Comparison of ENCODE assay signal across 8 mouse cellular contexts in the genomic region with DNA sequence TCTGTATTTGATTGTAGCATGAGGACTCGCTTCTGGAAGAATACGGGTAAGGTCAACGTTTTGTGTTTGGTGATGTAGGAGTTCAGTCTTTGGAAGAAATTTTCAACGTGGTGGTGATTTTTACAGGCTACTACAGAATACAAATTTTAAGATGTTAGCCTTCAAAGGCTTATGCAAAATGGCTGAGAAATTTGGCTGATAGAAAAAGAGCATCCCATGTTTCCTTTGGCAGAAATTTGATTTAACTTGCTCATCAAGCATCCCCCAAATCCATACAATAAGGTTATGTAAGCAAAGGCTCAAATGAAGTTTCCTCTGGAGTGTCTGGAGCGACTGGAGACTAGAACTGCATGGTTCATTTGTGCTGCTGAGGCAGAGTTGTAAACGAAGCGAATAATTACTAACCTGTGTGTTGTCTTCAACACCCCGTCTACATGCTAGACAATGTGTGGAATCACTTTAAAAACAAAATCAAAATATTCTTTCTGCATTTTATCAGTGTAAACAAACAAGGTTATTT. TPM values are rescaled to one million over a fixed set of nuclear protein-coding genes. Genes with fewer than 3 reads are reported as not detected.
A peak's percentile ranks its signal among the peaks of the same experiment; 100 is the strongest.
DNase-seq lines count a peak whose midpoint lies in the region; ATAC-seq lines count a peak whose summit lies in the region.

No protein-coding gene starts in this region.

- peaks cover 26% of the 10 kb centered on the region for H3K4me1 ChIP-seq in heart, embryonic 13.5 days
- H3K4me1 ChIP-seq in hindbrain, embryonic 12.5 days: peaks cover 16% of the 10 kb centered on the region
- peaks cover 16% of the 10 kb centered on the region; the same call in 1 of the 2 replicates for H3K4me1 ChIP-seq in midbrain, embryonic 14.5 days (ENCODE audit: control insufficient read depth, insufficient read depth, low read length)

- 0 out of 2 replicates have a peak, but pooled peaks cover under 1% of the 10 kb centered on the region for H3K36me3 ChIP-seq in heart, embryonic 13.5 days
- no peaks in the 10 kb centered on the region for H3K36me3 ChIP-seq in hindbrain, embryonic 12.5 days
- no peaks in the 10 kb centered on the region for H3K36me3 ChIP-seq in midbrain, embryonic 14.5 days (ENCODE audit: control insufficient read depth, insufficient read depth, low read length)

- DNase-seq in heart, postnatal 36 days: no peak
- peak; percentile 27 for DNase-seq in Muller cell, postnatal 12 days (ENCODE audit: inconsistent ontology term)
- peak; percentile 20 for DNase-seq in midbrain, embryonic 14.5 days
- no peak for DNase-seq in adipocyte (ENCODE audit: low spot score)
- no peak for DNase-seq in left cerebral cortex, postnatal 36 days (ENCODE audit: low spot score in 2 of 2)
- no peak for DNase-seq in left cerebral cortex, adult 9 months (ENCODE audit: low spot score in 2 of 2)

- peak overlapping the region; percentile 93 for H3K4me3 ChIP-seq in heart, embryonic 13.5 days
- peak overlapping the region; percentile 86 for H3K4me3 ChIP-seq in hindbrain, embryonic 12.5 days
- peak overlapping the region; percentile 78 for H3K4me3 ChIP-seq in midbrain, embryonic 14.5 days (replicated peaks; ENCODE audit: low read depth, low read length)

- no peak for ATAC-seq in heart, embryonic 13.5 days (ENCODE audit: extremely low read depth, insufficient number of reproducible peaks, low FRiP score, low TSS enrichment)
- ATAC-seq in hindbrain, embryonic 12.5 days (ENCODE audit: low FRiP score): no peak
- no peak for ATAC-seq in midbrain, embryonic 14.5 days (ENCODE audit: low FRiP score, low TSS enrichment)

- no peaks in the 10 kb centered on the region for H3K9me3 ChIP-seq in heart, embryonic 13.5 days
- no peaks in the 10 kb centered on the region for H3K9me3 ChIP-seq in hindbrain, embryonic 12.5 days (replicated peaks)
- H3K9me3 ChIP-seq in midbrain, embryonic 14.5 days (ENCODE audit: control insufficient read depth, low read length): no peaks in the 10 kb centered on the region

- H3K27me3 ChIP-seq in heart, embryonic 13.5 days (replicated peaks): no peaks in the 10 kb centered on the region
- H3K27me3 ChIP-seq in hindbrain, embryonic 12.5 days: no peaks in the 10 kb centered on the region
- no peaks in the 10 kb centered on the region for H3K27me3 ChIP-seq in midbrain, embryonic 14.5 days (ENCODE audit: control insufficient read depth, insufficient read depth, low read length)

- intact Hi-C loops in heart, postnatal 36 days (cut with DNase I): loop anchor here (2.0 to 10.0 kb wide), 3 partner anchors 17 to 1995 kb away; partner anchors contain the start of gene Plod2
- intact Hi-C loops in left cerebral cortex, postnatal 36 days (cut with DNase I): loop anchor here (5.0 to 10.0 kb wide), 5 partner anchors 68 to 1917 kb away; no protein-coding TSS in a partner anchor

- 45% methylated on average over 8 of the region's 8 CpGs for WGBS in heart, embryonic 13.5 days
- WGBS in hindbrain, embryonic 12.5 days: 26% methylated on average over 8 of the region's 8 CpGs
- 33% methylated on average over 8 of the region's 8 CpGs for WGBS in midbrain, embryonic 14.5 days

- H3K4me2 ChIP-seq in heart, embryonic 13.5 days: peak overlapping the region; percentile 82
- H3K4me2 ChIP-seq in hindbrain, embryonic 12.5 days (replicated peaks): peak overlapping the region; percentile 85
- H3K4me2 ChIP-seq in midbrain, embryonic 14.5 days (ENCODE audit: low read length): peak overlapping the region; percentile 86

- peak overlapping the region; percentile 97 for H3K9ac ChIP-seq in heart, embryonic 13.5 days
- no peak overlapping the region for H3K9ac ChIP-seq in hindbrain, embryonic 12.5 days
- H3K9ac ChIP-seq in midbrain, embryonic 14.5 days (replicated peaks; ENCODE audit: low read length): no peak overlapping the region; the same call in 1 of the 2 replicates

- peak overlapping the region; percentile 98 for H3K27ac ChIP-seq in heart, embryonic 13.5 days (replicated peaks)
- no peak overlapping the region for H3K27ac ChIP-seq in hindbrain, embryonic 12.5 days
- H3K27ac ChIP-seq in midbrain, embryonic 14.5 days (replicated peaks; ENCODE audit: low read depth, low read length): no peak overlapping the region

RNA-seq across cellular contexts. Expression of gene 1190002N15Rik, which starts 1.5 kb away (rescaled TPM):
- 9.3 and 12.7 TPM in 2 replicates for polyA plus RNA-seq in heart, embryonic 13.5 days (2015; fragmentation: Nextera tagmentation; extraction: Ambion mirVana)
- total RNA-seq in heart, postnatal 36 days (2021): 10 to 100 TPM; 30.7 to 30.9 TPM
- polyA plus RNA-seq in hindbrain, embryonic 12.5 days (2016; fragmentation: Nextera tagmentation; extraction: Ambion mirVana): 34.6 and 36.4 TPM in 2 replicates
- 10.6 and 11.9 TPM in 2 replicates for polyA plus RNA-seq in midbrain, embryonic 14.5 days (2014; fragmentation: Nextera tagmentation; extraction: Ambion mirVana)
- 10 to 100 TPM; 37.9 to 43.3 TPM for total RNA-seq in left cerebral cortex, postnatal 36 days (2021)

Comparison
In these comparisons a context has a peak if more than half of its experiments do, and no peak if none do; other contexts are left out.
1. DNase-seq: peak in Muller cell, postnatal 12 days (single experiment) and midbrain, embryonic 14.5 days (single experiment); none in heart, postnatal 36 days (0 of 2), adipocyte (single experiment), left cerebral cortex, postnatal 36 days (0 of 2) and left cerebral cortex, adult 9 months (0 of 2).
2. Peak in every context shown above with its lines, with median percentiles within 50 percentile points of each other: H3K4me2 ChIP-seq and H3K4me3 ChIP-seq.